Mouse (Mus musculus) forebrain, postnatal 0 days (tissue): ENCODE data around the gene Myo9b. TPM values are rescaled to one million over a fixed set of nuclear protein-coding genes. Genes with fewer than 3 reads are reported as not detected.

Experiments
- ATAC-seq: fragments of 200-750 bp; cut with Nextera tagmentation; 2 replicates; pipeline ENCODE4 v1.8.0; 2017; ENCODE audit warnings: mild to moderate bottlenecking, moderate library complexity
- DNase-seq: peaks from one replicate; pipeline ENCODE4 v3.0.0-alpha.2; 2015
- H3K27ac ChIP-seq: fragments of 300-500 bp; sonication (generic); 2 replicates; pipeline ENCODE4 v1.5.1; 2014; ENCODE audit warnings: low read depth, mild to moderate bottlenecking, antibody characterized with exemption, low read length, moderate library complexity, mixed read lengths
- H3K27me3 ChIP-seq: fragments of 300-500 bp; sonication (generic); 2 replicates; pipeline ENCODE4 v1.6.1; 2014; ENCODE audit warnings: mild to moderate bottlenecking, low read length, mixed read lengths; ENCODE audit not compliant: insufficient read depth
- H3K36me3 ChIP-seq: fragments of 300-500 bp; sonication (generic); 2 replicates; pipeline ENCODE4 v1.6.1; 2014; ENCODE audit warnings: mild to moderate bottlenecking, moderate library complexity; ENCODE audit not compliant: insufficient read depth
- H3K4me1 ChIP-seq: fragments of 300-500 bp; sonication (generic); 2 replicates; pipeline ENCODE4 v1.6.1; 2014; ENCODE audit warnings: antibody characterized with exemption; ENCODE audit not compliant: insufficient read depth
- H3K4me2 ChIP-seq: fragments of 300-500 bp; sonication (generic); 2 replicates; pipeline ENCODE4 v1.6.1; 2014; ENCODE audit warnings: low read depth, mild to moderate bottlenecking, moderate library complexity
- H3K4me3 ChIP-seq: fragments of 300-500 bp; sonication (generic); 2 replicates; pipeline ENCODE4 v1.5.1; 2014; ENCODE audit warnings: low read depth, low read length, mixed read lengths
- H3K9ac ChIP-seq: fragments of 300-500 bp; sonication (generic); 2 replicates; pipeline ENCODE4 v1.6.1; 2014; ENCODE audit warnings: mild to moderate bottlenecking
- H3K9me3 ChIP-seq: fragments of 300-500 bp; sonication (generic); 2 replicates; pipeline ENCODE4 v1.6.1; 2016; ENCODE audit warnings: low read length
- CTCF ChIP-seq: sonication (generic); IDR thresholded peaks from 2 replicates; pipeline ENCODE4 v1.5.1; 2016; ENCODE audit warnings: antibody characterized with exemption, control low read depth, low read depth
- WGBS: fragments of 180-500 bp; shearing (Covaris S2); extraction: QIAGEN DNeasy Blood & Tissue Kit; methylation state at CpG from one replicate; pipeline ENCODE4 v1.1.7; 2014; 5-methylcytosine and 5-hydroxymethylcytosine counted together
- polyA plus RNA-seq: library from polyadenylated mRNA; unstranded; fragments of >200 nt; fragmentation: Nextera tagmentation; extraction: Ambion mirVana; gene quantifications from 2 replicates; pipeline ENCODE4 v1.2.1, GENCODE M21; 2015
- total RNA-seq: library from RNA; depleted of rRNA; stranded (reverse); fragments of >200 nt; gene quantifications from 2 replicates; pipeline ENCODE4 v1.2.3, GENCODE M21; 2014

The Myo9b gene
- total and polyA plus RNA-seq, 2 experiments from 2014 or later: 6.5 to 31.4 TPM

- Histone ChIP-seq H3K27ac (no peak overlapping the region), H3K9me3 (no peaks in the 10 kb centered on the region), H3K36me3 (no peaks in the 10 kb centered on the region), H3K4me3 (peak overlapping the region; percentile 76; the same call in 1 of the 2 replicates), H3K27me3 (no peaks in the 10 kb centered on the region), H3K9ac (0 out of 2 replicates have a peak overlapping the region, but pooled peaks have one; percentile 78), H3K4me1 (peaks cover 14% of the 10 kb centered on the region), H3K4me2 (peak overlapping the region; percentile 98)
- ATAC-seq: no peak
- no peak for DNase-seq
- no peak for TF ChIP-seq CTCF
- 63% methylated on average over 3 of the region's 3 CpGs for WGBS
Observed at GRCm38 (mm10) chr8:71379512-71380075, 107.1 kb downstream of the Myo9b start.

- Histone ChIP-seq H3K27me3 (no peaks in the 10 kb centered on the region), H3K4me1 (peaks cover 14% of the 10 kb centered on the region), H3K4me2 (peak overlapping the region; percentile 98)
Observed at GRCm38 (mm10) chr8:71380178-71381171, 108.0 kb downstream of the Myo9b start.

GRCm38 (mm10) chr8:71381421-71381970, 109.0 kb downstream of the Myo9b start, which contains the start of gene Nr2f6:
Nr2f6 (minus strand) TSS chr8:71381960.
- ATAC-seq (peak; percentile 8), DNase-seq (peak; percentile 70)
- peaks cover 7% of the 10 kb centered on the region for H3K4me1 ChIP-seq
- H3K36me3 ChIP-seq: no peaks in the 10 kb centered on the region
- H3K9me3 ChIP-seq: no peaks in the 10 kb centered on the region
- peak within 1 kb of the TSS; percentile 76 for H3K4me3 ChIP-seq
- H3K9ac ChIP-seq: peak within 1 kb of the TSS; percentile 78
- H3K4me2 ChIP-seq: peak within 1 kb of the TSS; percentile 98
- no peak for TF ChIP-seq CTCF
- peak within 1 kb of the TSS; percentile 69 for H3K27ac ChIP-seq
- 2% methylated on average over 77 of the region's 89 CpGs for WGBS
- no peaks in the 10 kb centered on the region for H3K27me3 ChIP-seq

More at GRCm38 (mm10) chr8:71380178-71381171, 108.0 kb downstream of the Myo9b start:
- TF ChIP-seq CTCF: no peak
- DNase-seq: peak; percentile 10
- Histone ChIP-seq H3K9ac (peak overlapping the region; percentile 78), H3K9me3 (no peaks in the 10 kb centered on the region), H3K36me3 (no peaks in the 10 kb centered on the region), H3K4me3 (peak overlapping the region; percentile 76), H3K27ac (no peak overlapping the region)
- ATAC-seq: no peak
- 4% methylated on average over 67 of the region's 72 CpGs for WGBS

GRCm38 (mm10) chr8:71381971-71382961, 109.8 kb downstream of the Myo9b start:
- H3K9me3 ChIP-seq: no peaks in the 10 kb centered on the region
- peak; percentile 74 for DNase-seq
- no peaks in the 10 kb centered on the region for H3K27me3 ChIP-seq
- WGBS: 4% methylated on average over 34 of the region's 80 CpGs
- peak overlapping the region; percentile 69 for H3K27ac ChIP-seq
- H3K4me1 ChIP-seq: peaks cover 4% of the 10 kb centered on the region; the same call in 1 of the 2 replicates
- TF ChIP-seq CTCF: no peak
- ATAC-seq: peak; percentile 82
- peak overlapping the region; percentile 98 for H3K4me2 ChIP-seq
- peak overlapping the region; percentile 78 for H3K9ac ChIP-seq
- H3K36me3 ChIP-seq: no peaks in the 10 kb centered on the region
- peak overlapping the region; percentile 76 for H3K4me3 ChIP-seq

- no peak for TF ChIP-seq CTCF
Observed at GRCm38 (mm10) chr8:71383396-71383795, 110.9 kb downstream of the Myo9b start.

GRCm38 (mm10) chr8:71383860-71384259, 111.3 kb downstream of the Myo9b start:
- H3K27me3 ChIP-seq: no peaks in the 10 kb centered on the region
- H3K9me3 ChIP-seq: no peaks in the 10 kb centered on the region
- H3K4me1 ChIP-seq: peaks cover 4% of the 10 kb centered on the region; the same call in 1 of the 2 replicates
- WGBS: 64% methylated on average over 3 of the region's 3 CpGs
- no peak overlapping the region for H3K4me2 ChIP-seq
- no peak overlapping the region for H3K27ac ChIP-seq
- DNase-seq: no peak
- no peak for TF ChIP-seq CTCF
- no peak overlapping the region for H3K4me3 ChIP-seq
- ATAC-seq: no peak
- H3K36me3 ChIP-seq: no peaks in the 10 kb centered on the region
- no peak overlapping the region for H3K9ac ChIP-seq

More at GRCm38 (mm10) chr8:71383396-71383795, 110.9 kb downstream of the Myo9b start:
- Histone ChIP-seq H3K9ac (no peak overlapping the region), H3K27me3 (no peaks in the 10 kb centered on the region), H3K27ac (0 out of 2 replicates have a peak overlapping the region, but pooled peaks have one; percentile 4), H3K36me3 (no peaks in the 10 kb centered on the region), H3K9me3 (no peaks in the 10 kb centered on the region), H3K4me1 (peaks cover 4% of the 10 kb centered on the region; the same call in 1 of the 2 replicates), H3K4me2 (no peak overlapping the region), H3K4me3 (no peak overlapping the region)
- no peak for DNase-seq
- 28% methylated on average over 12 of the region's 12 CpGs for WGBS
- ATAC-seq: no peak
